Mouse (Mus musculus): ENCODE results near the gene Tmem121b.

DNA sequence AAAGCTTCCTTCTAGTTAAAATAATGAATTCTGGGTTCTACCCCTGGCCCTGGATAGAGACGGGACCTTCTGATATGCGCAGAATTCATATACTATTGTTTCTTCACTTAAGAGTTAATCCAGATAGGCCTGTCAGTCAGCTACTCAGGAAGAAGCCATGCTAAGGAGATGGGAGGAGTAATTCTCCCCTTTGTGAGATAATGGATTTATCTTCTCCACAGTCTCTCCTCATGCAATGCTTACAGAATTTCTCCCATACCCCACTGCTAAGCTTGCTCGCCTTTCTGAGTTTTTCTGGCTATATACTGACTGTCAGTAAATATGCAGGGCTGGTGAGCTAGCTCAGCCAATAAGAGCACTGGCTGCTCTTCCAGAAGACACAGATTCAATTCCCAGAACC, 43.4 kb downstream of the Tmem121b start:
- TF ChIP-seq CTCF (IDR thresholded peaks at IDR 0.05; ENCODE audit: insufficient read depth, low read length) = no peak
- no peak for TF ChIP-seq POLR2A (IDR thresholded peaks at IDR 0.05; ENCODE audit: borderline replicate concordance, extremely low read depth, low read depth, low read length)

Data from lung, adult 2 months (tissue).